Mouse (Mus musculus) limb, embryonic 13.5 days (tissue): Measurements from ENCODE around the gene Gnat2. TPM values are rescaled to one million over a fixed set of nuclear protein-coding genes. Genes with fewer than 3 reads are reported as not detected.

Experiments used
- ATAC-seq: fragments of 200-750 bp; cut with Nextera tagmentation; 2 replicates; pipeline ENCODE4 v1.8.0; 2017; ENCODE audit warnings: low read depth, moderate number of reproducible peaks, moderate TSS enrichment; ENCODE audit not compliant: low FRiP score
- H3K27ac ChIP-seq: fragments of 300-500 bp; sonication (generic); 2 replicates; pipeline ENCODE4 v1.5.1; 2015; ENCODE audit warnings: inconsistent platforms, mild to moderate bottlenecking, moderate library complexity
- H3K27me3 ChIP-seq: fragments of 300-500 bp; sonication (generic); 2 replicates; pipeline ENCODE4 v1.6.1; 2015; ENCODE audit warnings: mild to moderate bottlenecking, inconsistent platforms
- H3K36me3 ChIP-seq: fragments of 300-500 bp; sonication (generic); 2 replicates; pipeline ENCODE4 v1.6.1; 2015; ENCODE audit warnings: inconsistent platforms, mild to moderate bottlenecking, moderate library complexity
- H3K4me1 ChIP-seq: fragments of 300-500 bp; sonication (generic); 2 replicates; pipeline ENCODE4 v1.6.1; 2015; ENCODE audit warnings: inconsistent platforms
- H3K4me2 ChIP-seq: fragments of 300-500 bp; sonication (generic); replicated peaks from 2 replicates; pipeline ENCODE4 v1.6.1; 2015; ENCODE audit warnings: inconsistent platforms, mild to moderate bottlenecking, moderate library complexity
- H3K4me3 ChIP-seq: fragments of 300-500 bp; sonication (generic); 2 replicates; pipeline ENCODE4 v1.5.1; 2015; ENCODE audit warnings: moderate library complexity, mild to moderate bottlenecking, inconsistent platforms
- H3K9ac ChIP-seq: fragments of 300-500 bp; sonication (generic); 2 replicates; pipeline ENCODE4 v1.6.1; 2015; ENCODE audit warnings: mild to moderate bottlenecking, inconsistent platforms
- H3K9me3 ChIP-seq: fragments of 300-500 bp; sonication (generic); 2 replicates; pipeline ENCODE4 v1.6.1; 2016; ENCODE audit warnings: inconsistent platforms
- WGBS: fragments of 180-500 bp; shearing (Covaris S2); methylation state at CpG from one replicate; pipeline ENCODE4 v1.1.7; 2015; 5-methylcytosine and 5-hydroxymethylcytosine counted together
- polyA plus RNA-seq: library from polyadenylated mRNA; unstranded; fragments of >200 nt; fragmentation: Nextera tagmentation; extraction: Ambion mirVana; gene quantifications from 2 replicates; pipeline ENCODE4 v1.2.1, GENCODE M21; 2015

Gnat2 gene
- polyA plus RNA-seq, 1 experiment from 2014 or later: 0.78 TPM

DNA sequence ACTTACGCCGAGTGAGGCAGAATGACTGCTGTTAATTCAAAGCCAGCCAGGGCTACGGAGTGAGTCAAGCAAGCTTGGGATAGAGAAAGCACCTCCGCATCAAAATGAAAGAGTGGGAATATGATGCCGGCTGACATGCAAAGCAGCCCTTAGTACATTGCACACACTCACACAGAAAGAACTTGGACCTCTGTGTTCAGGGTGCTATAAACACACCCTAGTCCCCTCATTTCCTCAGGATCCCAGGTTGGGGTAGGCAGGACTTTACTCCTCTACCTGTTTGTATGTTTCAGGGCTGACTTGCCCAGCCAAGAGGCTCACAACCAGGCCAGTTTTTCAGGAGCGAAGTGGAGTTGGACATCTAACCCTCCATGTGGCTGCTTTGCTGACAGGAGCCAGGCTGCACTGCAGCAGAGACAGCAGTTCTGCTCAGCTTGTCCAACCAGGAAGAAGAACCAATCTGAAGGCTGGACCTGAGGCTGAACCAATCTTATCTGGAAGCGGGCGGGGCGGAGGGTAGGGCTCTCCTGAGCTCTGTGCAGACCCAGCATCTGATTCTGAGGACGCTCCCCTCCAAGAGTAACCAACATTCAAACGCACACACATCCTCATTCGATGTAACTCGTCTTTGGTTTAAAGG is 23.2 kb upstream of the Gnat2 start:
- Histone ChIP-seq H3K4me2 (no peak overlapping the region), H3K27ac (no peak overlapping the region), H3K9me3 (no peaks in the 10 kb centered on the region), H3K4me1 (no peaks in the 10 kb centered on the region), H3K36me3 (peaks cover 19% of the 10 kb centered on the region), H3K27me3 (no peaks in the 10 kb centered on the region), H3K9ac (no peak overlapping the region), H3K4me3 (no peak overlapping the region)
- no peak for ATAC-seq
- 69% methylated on average over 13 of the region's 13 CpGs for WGBS

DNA sequence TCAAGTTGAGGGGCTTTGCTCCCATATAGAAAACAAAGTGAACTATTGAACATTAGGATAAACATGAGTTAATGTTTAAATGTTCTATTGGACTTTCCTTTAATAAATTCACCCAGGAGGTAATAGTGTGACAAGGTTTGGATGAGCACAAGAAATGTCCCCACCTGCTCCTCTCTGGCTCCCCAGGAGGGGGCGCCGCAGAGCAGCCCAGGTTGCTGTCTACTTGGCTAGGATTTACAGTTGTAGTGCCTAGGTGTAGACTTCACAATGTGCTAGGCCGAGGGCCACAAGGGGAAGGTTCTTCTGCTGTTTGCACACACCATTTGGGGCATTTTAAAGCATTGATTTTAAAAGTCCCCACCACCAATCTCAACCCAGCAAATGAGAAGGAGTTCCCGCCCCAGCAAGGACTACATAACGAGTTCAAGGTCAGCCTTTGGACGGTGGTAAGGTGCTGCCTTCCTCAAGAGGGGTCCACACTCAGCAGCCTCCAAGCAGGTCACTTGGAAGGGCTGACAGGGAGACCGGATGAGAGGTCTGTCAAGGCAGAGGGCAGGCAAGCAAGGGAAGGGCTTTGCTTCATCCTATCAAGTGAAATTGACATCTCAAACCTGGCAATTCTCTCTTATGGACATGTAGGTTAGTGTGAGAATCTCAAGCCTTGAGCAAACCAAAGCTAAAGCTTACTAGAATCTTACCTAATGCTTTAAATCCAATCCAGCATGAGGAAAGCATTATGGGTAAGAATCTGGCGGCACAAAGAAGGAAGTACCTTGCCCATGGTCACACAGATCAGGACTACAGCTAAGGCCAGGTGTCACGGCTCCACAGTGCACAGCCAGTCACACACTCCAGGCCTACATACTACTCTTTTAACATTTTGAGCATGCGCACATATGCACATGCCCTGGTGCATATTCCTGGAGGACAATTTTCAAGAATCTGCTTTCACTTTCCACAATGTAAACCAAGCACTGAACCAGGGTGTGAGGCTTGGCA is 22.0 kb upstream of the Gnat2 start:
- Histone ChIP-seq H3K4me3 (no peak overlapping the region), H3K9me3 (no peaks in the 10 kb centered on the region), H3K27me3 (no peaks in the 10 kb centered on the region), H3K4me1 (no peaks in the 10 kb centered on the region), H3K4me2 (no peak overlapping the region), H3K27ac (no peak overlapping the region), H3K9ac (no peak overlapping the region), H3K36me3 (peaks cover 32% of the 10 kb centered on the region)
- ATAC-seq: no peak
- 66% methylated on average over 10 of the region's 10 CpGs for WGBS

DNA sequence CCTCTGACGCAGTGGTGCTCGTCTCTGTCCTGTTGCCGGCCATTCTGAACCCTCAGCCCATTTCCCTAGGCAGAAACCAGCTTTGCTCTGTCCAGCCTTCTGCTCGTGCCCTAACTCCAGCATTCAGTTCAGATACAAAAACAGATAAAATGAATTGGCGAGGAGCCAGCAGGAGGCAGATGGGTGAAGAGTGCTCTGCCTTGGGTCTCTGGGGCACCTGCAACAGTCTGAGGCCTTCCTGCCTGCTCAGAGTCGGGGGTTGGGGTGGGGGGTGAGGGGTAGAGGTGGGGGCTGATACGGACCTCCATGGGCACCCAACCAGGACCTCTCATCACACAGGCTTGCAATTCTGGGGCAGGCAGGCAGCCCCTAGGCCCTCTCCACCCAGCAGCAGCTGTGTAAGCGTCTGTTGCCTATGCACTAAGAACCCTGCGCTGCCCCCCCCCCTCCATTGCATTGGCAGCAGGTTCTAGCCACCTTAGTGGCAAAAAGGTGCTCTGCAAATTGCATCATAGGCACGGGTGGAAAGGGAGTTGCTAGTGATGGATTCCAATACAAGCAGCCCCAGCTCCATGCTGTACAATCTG is 19.5 kb upstream of the Gnat2 start:
- Histone ChIP-seq H3K27me3 (no peaks in the 10 kb centered on the region), H3K9ac (no peak overlapping the region), H3K4me3 (no peak overlapping the region), H3K36me3 (peaks cover 57% of the 10 kb centered on the region), H3K27ac (no peak overlapping the region), H3K4me1 (no peaks in the 10 kb centered on the region), H3K9me3 (no peaks in the 10 kb centered on the region), H3K4me2 (no peak overlapping the region)
- ATAC-seq: no peak
- WGBS: 74% methylated on average over 10 of the region's 10 CpGs

DNA sequence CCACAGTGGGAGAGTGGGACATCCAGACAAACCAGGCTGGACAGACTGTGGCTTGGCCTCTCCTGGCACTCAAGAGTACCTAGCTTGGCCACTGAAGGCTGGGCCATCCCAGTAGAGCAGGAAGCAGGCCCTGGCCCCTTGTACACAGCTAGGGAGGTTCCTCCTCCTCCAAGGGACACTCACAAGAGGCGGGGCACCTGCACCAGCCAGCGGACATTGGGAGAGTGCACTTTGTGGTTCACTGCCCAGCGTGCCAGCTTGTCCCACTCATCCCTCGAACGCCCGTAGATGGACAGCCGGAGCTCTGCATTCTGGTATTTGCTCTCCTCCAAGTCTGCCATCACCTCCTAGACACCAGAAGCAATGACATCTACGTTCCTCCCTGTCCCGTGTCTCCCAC is 15.8 kb upstream of the Gnat2 start:
- H3K27ac ChIP-seq: no peak overlapping the region
- no peaks in the 10 kb centered on the region for H3K27me3 ChIP-seq
- H3K9me3 ChIP-seq: no peaks in the 10 kb centered on the region
- ATAC-seq: no peak
- no peak overlapping the region for H3K9ac ChIP-seq
- H3K4me3 ChIP-seq: no peak overlapping the region
- peaks cover 5% of the 10 kb centered on the region for H3K4me1 ChIP-seq
- no peak overlapping the region for H3K4me2 ChIP-seq
- H3K36me3 ChIP-seq: peaks cover 84% of the 10 kb centered on the region
- WGBS: 91% methylated on average over 9 of the region's 9 CpGs

DNA sequence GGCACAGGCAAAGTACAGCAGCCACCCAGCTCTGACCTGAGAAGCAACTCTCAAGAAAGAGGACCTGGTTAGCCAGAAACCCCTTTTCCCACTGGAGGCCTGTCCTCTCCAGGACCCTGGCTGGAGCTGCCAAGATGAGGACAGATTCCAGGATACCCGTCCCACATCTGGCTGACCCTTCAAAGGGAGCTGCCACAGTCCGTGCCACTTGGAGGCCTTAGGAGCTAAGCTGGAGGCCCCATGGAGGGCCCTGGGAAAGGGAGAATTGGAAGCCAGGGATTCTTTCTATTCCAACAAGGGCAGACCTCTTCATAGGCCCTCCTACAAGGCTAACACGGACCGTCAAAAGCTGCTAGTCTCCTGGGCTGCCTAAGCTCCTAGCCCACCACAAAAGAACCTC is 10.9 kb upstream of the Gnat2 start:
- Histone ChIP-seq H3K9me3 (no peaks in the 10 kb centered on the region), H3K36me3 (peaks cover 43% of the 10 kb centered on the region), H3K9ac (peak overlapping the region; percentile 57), H3K4me1 (peaks cover 39% of the 10 kb centered on the region), H3K4me3 (no peak overlapping the region), H3K27ac (peak overlapping the region; percentile 8; the same call in 1 of the 2 replicates), H3K4me2 (peak overlapping the region; percentile 38), H3K27me3 (no peaks in the 10 kb centered on the region)
- ATAC-seq: no peak
- 51% methylated on average over 4 of the region's 4 CpGs for WGBS

DNA sequence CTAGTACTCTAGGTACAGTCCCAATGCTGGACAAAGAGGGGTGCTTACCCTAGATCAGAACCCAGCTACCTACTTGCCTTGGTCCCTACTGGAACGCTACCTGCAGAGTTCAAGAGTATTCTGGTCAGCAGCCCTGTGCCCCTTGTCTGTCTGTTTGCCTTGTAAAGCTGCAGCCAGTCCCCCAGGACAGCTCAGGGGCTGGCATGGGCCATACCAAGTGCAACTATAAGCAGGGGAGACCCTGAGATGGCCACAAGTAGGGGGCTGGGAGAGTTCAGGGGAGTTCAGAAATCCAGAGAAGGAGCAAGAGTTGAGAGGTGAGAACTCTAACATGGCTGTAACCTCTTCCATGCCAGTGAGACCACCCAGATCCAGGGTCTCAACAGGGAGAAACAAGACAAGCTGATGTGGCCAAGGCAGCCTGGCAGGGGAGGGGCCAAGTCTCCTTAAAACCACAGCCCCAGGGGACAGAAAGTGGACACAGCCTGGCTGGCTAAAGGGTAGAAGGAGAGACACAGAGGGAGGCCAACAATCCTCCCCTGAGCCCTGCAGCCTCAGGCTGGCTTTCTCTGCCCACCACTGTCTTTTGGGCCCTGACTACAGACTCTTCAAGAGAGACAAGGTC is 10.2 kb upstream of the Gnat2 start:
- Histone ChIP-seq H3K4me2 (peak overlapping the region; percentile 38), H3K9me3 (no peaks in the 10 kb centered on the region), H3K4me3 (no peak overlapping the region), H3K27ac (no peak overlapping the region; the same call in 1 of the 2 replicates), H3K9ac (peak overlapping the region; percentile 57), H3K36me3 (peaks cover 36% of the 10 kb centered on the region), H3K4me1 (peaks cover 45% of the 10 kb centered on the region), H3K27me3 (no peaks in the 10 kb centered on the region)
- ATAC-seq: no peak
- WGBS: 43% methylated on average over 1 of the region's 1 CpGs

DNA sequence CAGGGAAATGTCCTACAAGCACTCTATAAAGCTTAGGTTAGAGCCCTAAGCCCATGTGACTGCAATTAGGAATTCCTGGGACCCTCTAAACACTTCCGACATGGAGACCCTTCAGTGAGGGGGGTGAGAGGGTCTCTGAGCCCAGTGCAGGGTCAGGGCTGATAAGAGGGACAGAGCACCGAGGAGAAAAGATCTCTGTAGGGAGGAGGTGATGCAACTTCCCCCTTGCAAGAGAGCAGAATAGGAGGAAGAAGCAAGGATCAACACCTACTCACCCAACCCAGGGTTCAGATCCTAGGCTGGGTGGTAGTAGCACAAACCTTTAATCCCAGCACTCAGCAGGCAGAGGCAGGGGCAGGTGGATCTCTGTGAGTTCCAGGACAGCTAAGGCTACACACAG is 9.4 kb upstream of the Gnat2 start:
- no peak for ATAC-seq
- Histone ChIP-seq H3K36me3 (peaks cover 28% of the 10 kb centered on the region), H3K9ac (peak overlapping the region; percentile 48; the same call in 1 of the 2 replicates), H3K27me3 (no peaks in the 10 kb centered on the region), H3K4me3 (no peak overlapping the region), H3K4me1 (peaks cover 49% of the 10 kb centered on the region), H3K4me2 (peak overlapping the region; percentile 38; the same call in 1 of the 2 replicates), H3K9me3 (no peaks in the 10 kb centered on the region), H3K27ac (no peak overlapping the region)
- 23% methylated on average over 2 of the region's 2 CpGs for WGBS

DNA sequence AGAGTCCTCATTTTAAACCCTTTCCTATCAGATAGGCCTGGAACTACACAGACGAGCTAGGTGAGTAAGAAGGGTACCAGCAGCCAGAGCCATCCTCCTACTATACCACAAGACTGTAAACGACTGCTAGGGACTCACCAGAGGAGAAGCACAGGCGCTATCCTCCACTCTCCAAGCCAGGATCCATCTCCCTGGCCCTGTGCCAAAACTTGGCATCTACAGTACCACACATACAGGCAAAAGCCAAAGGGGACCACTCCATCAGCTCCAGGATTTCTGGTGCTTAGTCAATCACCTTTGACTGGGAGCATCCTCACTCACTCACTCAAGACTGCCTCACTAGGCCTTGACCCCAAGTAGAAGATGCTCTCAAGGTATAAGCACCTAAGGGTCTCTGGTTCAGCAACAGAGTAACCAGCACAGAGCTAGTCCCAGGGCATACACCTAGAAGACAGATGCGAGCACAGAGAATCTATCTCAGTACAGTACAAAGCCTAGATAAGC is 8.6 kb upstream of the Gnat2 start:
- Histone ChIP-seq H3K4me1 (peaks cover 54% of the 10 kb centered on the region), H3K4me3 (peak overlapping the region; percentile 68), H3K27ac (no peak overlapping the region), H3K27me3 (no peaks in the 10 kb centered on the region), H3K9ac (no peak overlapping the region), H3K9me3 (no peaks in the 10 kb centered on the region), H3K36me3 (peaks cover 22% of the 10 kb centered on the region), H3K4me2 (peak overlapping the region; percentile 100)
- ATAC-seq: no peak
- WGBS: 79% methylated on average over 4 of the region's 4 CpGs

DNA sequence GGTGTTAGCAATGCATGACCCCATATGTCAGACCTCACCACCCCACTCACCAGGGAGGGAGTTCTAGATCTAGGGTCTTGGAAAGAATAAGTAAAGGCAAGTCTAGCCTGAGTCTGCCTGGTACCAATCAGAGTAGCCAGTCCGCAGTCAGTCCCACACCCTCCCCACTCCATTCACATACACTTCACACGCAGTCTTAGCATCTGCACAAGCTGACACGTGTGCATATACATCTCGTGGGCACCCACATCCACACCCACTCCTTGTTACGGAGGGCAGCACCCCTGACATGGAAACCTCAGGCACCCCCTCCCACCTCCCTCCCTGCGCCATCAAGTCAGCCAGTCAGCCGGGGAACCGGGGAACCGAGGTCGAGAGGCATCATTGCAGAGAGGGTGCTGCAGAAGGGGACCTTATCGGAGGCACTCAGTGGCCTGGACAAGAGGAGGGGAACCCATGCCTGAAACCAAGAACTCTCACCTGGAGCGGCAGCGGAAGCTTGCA is 7.8 kb upstream of the Gnat2 start:
- WGBS: 11% methylated on average over 13 of the region's 13 CpGs
- peak overlapping the region; percentile 88 for H3K27ac ChIP-seq
- no peaks in the 10 kb centered on the region for H3K27me3 ChIP-seq
- ATAC-seq: 0 out of 2 replicates have a peak, but pooled peaks have one; percentile 7
- H3K4me1 ChIP-seq: peaks cover 62% of the 10 kb centered on the region
- H3K9ac ChIP-seq: peak overlapping the region; percentile 81
- peak overlapping the region; percentile 100 for H3K4me2 ChIP-seq
- H3K4me3 ChIP-seq: peak overlapping the region; percentile 68
- no peaks in the 10 kb centered on the region for H3K9me3 ChIP-seq
- H3K36me3 ChIP-seq: peaks cover 13% of the 10 kb centered on the region

DNA sequence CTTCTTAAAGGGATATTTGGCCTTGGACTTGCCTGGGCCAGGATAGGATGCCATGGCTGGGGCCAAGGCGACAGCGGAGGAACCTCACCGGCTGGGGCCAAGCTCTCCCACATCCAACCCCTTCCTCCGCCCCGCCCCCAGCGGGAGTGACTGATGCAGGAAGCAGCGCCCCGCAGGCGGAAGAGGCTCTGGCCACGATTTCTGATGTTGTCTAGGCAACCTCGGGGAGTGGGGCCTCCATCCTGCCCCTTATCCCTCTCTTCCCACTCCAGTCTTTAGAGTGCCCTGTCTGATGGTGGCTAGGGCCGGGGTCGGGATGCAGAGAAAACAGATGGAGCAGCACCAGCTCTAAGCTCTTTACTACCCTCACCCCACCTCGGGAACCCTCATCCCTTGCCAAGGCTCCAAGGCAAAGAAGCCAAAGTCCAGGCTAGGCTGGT is 7.3 kb upstream of the Gnat2 start:
- no peaks in the 10 kb centered on the region for H3K9me3 ChIP-seq
- no peaks in the 10 kb centered on the region for H3K27me3 ChIP-seq
- under 1% methylated on average over 14 of the region's 14 CpGs for WGBS
- peak overlapping the region; percentile 88 for H3K27ac ChIP-seq
- H3K9ac ChIP-seq: peak overlapping the region; percentile 81
- ATAC-seq: peak; percentile 88
- peaks cover 65% of the 10 kb centered on the region for H3K4me1 ChIP-seq
- H3K36me3 ChIP-seq: peaks cover 8% of the 10 kb centered on the region
- H3K4me2 ChIP-seq: peak overlapping the region; percentile 100
- peak overlapping the region; percentile 68 for H3K4me3 ChIP-seq

DNA sequence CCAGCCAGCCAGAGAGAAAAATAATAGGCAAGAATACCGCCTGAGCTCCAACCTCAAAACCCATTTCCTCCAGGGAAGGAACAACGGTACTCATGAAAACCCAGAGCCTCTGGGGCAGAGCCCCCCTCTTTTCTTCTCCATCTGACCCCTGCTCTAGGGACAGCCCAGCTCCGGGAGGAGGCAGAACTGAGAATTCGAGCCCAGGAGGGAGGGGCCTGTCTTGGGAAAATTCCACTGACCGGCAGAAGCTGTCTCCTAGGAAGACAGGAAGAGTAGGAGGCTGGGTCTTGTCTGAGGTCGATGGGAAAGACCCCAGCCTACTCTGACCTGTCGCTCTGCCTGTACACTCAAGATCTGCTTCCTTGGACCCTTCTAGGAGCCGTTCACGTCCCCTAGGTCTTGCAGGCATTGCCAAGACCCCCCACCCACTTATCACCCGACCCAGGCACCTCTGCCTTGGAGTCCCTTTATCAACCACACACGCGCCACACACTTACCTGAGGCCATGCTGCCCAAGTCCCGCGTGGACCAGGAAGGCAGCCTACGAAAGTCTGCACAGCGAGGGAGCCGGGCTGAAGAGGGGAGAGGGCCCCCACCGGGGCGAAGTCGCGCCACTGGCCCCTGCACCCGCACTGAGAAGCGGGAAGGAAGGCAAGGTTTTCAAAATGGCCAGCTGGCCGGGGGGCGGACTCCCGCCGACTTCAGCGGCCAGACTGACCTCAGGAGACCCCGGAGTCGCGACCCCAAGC is 6.7 kb upstream of the Gnat2 start:
- H3K9me3 ChIP-seq: no peaks in the 10 kb centered on the region
- peak; percentile 66 for ATAC-seq
- H3K27me3 ChIP-seq: no peaks in the 10 kb centered on the region
- under 1% methylated on average over 31 of the region's 31 CpGs for WGBS
- H3K9ac ChIP-seq: peak overlapping the region; percentile 81
- peak overlapping the region; percentile 68 for H3K4me3 ChIP-seq
- H3K4me1 ChIP-seq: peaks cover 65% of the 10 kb centered on the region
- H3K27ac ChIP-seq: peak overlapping the region; percentile 88
- H3K36me3 ChIP-seq: peaks cover 2% of the 10 kb centered on the region; the same call in 1 of the 2 replicates
- H3K4me2 ChIP-seq: peak overlapping the region; percentile 100
